Mouse (Mus musculus) liver, embryonic 16.5 days (tissue): ENCODE measurements around the gene Inava. TPM values are rescaled to one million over a fixed set of nuclear protein-coding genes. Genes with fewer than 3 reads are reported as not detected.

Experiments
- ATAC-seq: fragments of 200-750 bp; cut with Nextera tagmentation; 2 replicates; pipeline ENCODE4 v1.8.0; 2017; ENCODE audit warnings: low read depth, mild to moderate bottlenecking, moderate number of reproducible peaks, moderate library complexity
- H3K27ac ChIP-seq: fragments of 300-500 bp; sonication (generic); 2 replicates; pipeline ENCODE4 v1.5.1; 2014; ENCODE audit warnings: mild to moderate bottlenecking, low read length
- H3K27me3 ChIP-seq: fragments of 300-500 bp; sonication (generic); 2 replicates; pipeline ENCODE4 v1.6.1; 2014; ENCODE audit warnings: low read depth, low read length, mixed read lengths; ENCODE audit not compliant: control insufficient read depth, insufficient read depth
- H3K36me3 ChIP-seq: fragments of 300-500 bp; sonication (generic); 2 replicates; pipeline ENCODE4 v1.6.1; 2014; ENCODE audit warnings: mild to moderate bottlenecking; ENCODE audit not compliant: control insufficient read depth, insufficient read depth
- H3K4me1 ChIP-seq: fragments of 300-500 bp; sonication (generic); 2 replicates; pipeline ENCODE4 v1.6.1; 2014; ENCODE audit warnings: low read depth, low read length, mixed read lengths; ENCODE audit not compliant: control insufficient read depth
- H3K4me2 ChIP-seq: fragments of 300-500 bp; sonication (generic); 2 replicates; pipeline ENCODE4 v1.6.1; 2014; ENCODE audit warnings: low read depth, low read length, mixed read lengths
- H3K4me3 ChIP-seq: fragments of 300-500 bp; sonication (generic); 2 replicates; pipeline ENCODE4 v1.5.1; 2014; ENCODE audit warnings: low read depth, mild to moderate bottlenecking, low read length
- H3K9ac ChIP-seq: fragments of 300-500 bp; sonication (generic); 2 replicates; pipeline ENCODE4 v1.6.1; 2014; ENCODE audit warnings: low read depth, low read length
- H3K9me3 ChIP-seq: fragments of 300-500 bp; sonication (generic); replicated peaks from 2 replicates; pipeline ENCODE4 v1.6.1; 2016; ENCODE audit warnings: low read length; ENCODE audit not compliant: control insufficient read depth
- WGBS: fragments of 180-500 bp; shearing (Covaris S2); extraction: QIAGEN DNeasy Blood & Tissue Kit; methylation state at CpG from one replicate; pipeline ENCODE4 v1.1.7; 2014; ENCODE audit not compliant: insufficient replicate concordance; 5-methylcytosine and 5-hydroxymethylcytosine counted together
- polyA plus RNA-seq: library from polyadenylated mRNA; unstranded; fragments of >200 nt; fragmentation: Nextera tagmentation; extraction: Ambion mirVana; gene quantifications from 2 replicates; pipeline ENCODE4 v1.2.1, GENCODE M21; 2015

The Inava gene
- 0.07 and 0.44 TPM in 2 replicates for polyA plus RNA-seq

DNA sequence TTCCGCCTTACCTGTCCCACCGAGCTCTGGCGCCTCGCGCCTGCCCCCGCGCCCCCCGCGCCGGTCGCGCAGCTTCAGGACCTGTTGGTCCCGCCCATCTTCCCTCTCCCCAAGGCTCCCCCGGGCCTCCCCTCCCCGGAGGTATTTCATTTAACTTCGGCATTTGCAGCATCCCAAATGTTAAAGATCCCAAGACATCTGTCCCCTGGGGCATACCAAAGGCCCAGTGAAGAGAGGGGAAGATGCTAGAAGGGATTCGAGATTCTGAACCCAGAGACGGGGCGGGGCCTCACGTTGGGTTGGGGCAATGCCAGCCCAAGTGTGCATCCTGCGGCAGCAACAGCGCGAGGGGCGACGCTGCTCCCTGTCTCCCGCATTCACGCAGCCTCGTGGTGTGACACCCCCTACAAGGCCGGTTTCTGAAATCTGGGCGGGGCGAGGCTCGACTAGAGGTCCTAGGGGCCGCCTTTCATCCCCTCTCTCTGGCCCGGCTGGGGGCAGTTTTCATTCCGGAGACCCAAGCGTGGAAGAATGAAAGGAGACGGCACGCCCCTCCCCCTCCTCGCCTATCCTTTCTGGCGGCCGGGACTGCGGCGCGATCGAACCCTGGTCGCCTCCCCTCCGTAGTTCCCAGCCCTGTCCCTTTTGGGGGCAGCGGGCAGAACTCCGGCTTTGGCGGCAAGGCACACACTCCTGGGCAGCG, at the start of gene Inava:
Inava (minus strand) TSS at position 373 of the 703 bp plus-strand sequence.
- Histone ChIP-seq H3K27me3 (peaks cover 51% of the 10 kb centered on the region), H3K36me3 (no peaks in the 10 kb centered on the region), H3K4me3 (peak within 1 kb of the TSS; percentile 55), H3K4me2 (peak within 1 kb of the TSS; percentile 63), H3K4me1 (peaks cover 2% of the 10 kb centered on the region; the same call in 1 of the 2 replicates), H3K27ac (no peak within 1 kb of the TSS), H3K9ac (0 out of 2 replicates have a peak within 1 kb of the TSS, but pooled peaks have one; percentile 4), H3K9me3 (no peaks in the 10 kb centered on the region)
- 1% methylated on average over 51 of the region's 51 CpGs for WGBS
- ATAC-seq: peak; percentile 32; the same call in 1 of the 2 replicates

DNA sequence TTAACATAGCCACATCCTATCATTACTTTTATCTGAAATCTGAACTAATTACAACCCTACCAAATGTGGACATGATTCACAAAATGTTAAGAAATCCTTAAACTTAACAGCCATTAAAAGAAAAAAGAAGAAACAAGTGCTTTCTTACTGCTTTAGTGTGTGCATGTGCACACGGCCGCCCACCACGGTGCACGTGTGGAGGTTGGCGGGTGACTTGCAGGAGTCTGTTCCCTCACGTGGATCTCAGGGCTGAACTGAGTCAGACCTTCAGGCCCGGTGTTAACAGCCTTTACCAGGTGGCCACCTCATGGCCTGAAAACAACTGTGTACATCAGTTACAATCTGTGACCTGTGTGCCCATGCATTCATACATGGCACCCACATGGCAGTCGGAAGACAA, 43.3 kb upstream of the Inava start:
- H3K36me3 ChIP-seq: peaks cover 78% of the 10 kb centered on the region
- H3K4me2 ChIP-seq: no peak overlapping the region
- H3K9me3 ChIP-seq: no peaks in the 10 kb centered on the region
- no peak overlapping the region for H3K27ac ChIP-seq
- 89% methylated on average over 8 of the region's 8 CpGs for WGBS
- H3K4me3 ChIP-seq: no peak overlapping the region
- no peak for ATAC-seq
- H3K9ac ChIP-seq: no peak overlapping the region
- no peaks in the 10 kb centered on the region for H3K27me3 ChIP-seq
- no peaks in the 10 kb centered on the region for H3K4me1 ChIP-seq

- H3K36me3 ChIP-seq: peaks cover 36% of the 10 kb centered on the region
- no peak overlapping the region for H3K4me3 ChIP-seq
- H3K9me3 ChIP-seq: no peaks in the 10 kb centered on the region
- 55% methylated on average over 7 of the region's 7 CpGs for WGBS
- H3K9ac ChIP-seq: no peak overlapping the region
- ATAC-seq: no peak
- H3K27ac ChIP-seq: no peak overlapping the region
- no peaks in the 10 kb centered on the region for H3K4me1 ChIP-seq
- H3K4me2 ChIP-seq: no peak overlapping the region
- H3K27me3 ChIP-seq: peaks cover 3% of the 10 kb centered on the region; the same call in 1 of the 2 replicates
These were observed 34.2 kb upstream of the Inava start for GRCm38 (mm10) chr1:136268224-136268623.

DNA sequence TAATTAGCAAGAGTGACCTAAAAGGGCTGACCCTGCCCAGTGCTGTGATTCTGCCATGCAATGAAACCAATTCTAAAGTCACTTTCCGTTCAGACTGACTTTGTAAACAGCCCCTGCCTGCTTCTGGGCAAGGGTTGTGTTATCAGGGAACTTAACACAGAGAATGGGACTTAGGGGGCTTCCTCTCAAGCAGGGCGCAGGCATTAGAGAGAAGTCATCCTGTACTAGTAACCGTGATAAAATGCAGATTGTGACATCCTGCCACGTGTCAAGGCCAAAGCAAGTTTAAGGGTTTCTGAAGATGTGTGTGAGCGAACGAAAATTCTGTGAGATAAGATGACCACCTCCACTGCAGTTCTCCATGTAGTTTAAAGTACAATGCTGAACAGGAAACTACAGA, 32.1 kb upstream of the Inava start:
- 17% methylated on average over 6 of the region's 6 CpGs for WGBS
- no peaks in the 10 kb centered on the region for H3K9me3 ChIP-seq
- H3K27me3 ChIP-seq: peaks cover 16% of the 10 kb centered on the region
- no peak overlapping the region for H3K4me3 ChIP-seq
- no peak overlapping the region for H3K4me2 ChIP-seq
- H3K27ac ChIP-seq: no peak overlapping the region
- H3K36me3 ChIP-seq: peaks cover 16% of the 10 kb centered on the region
- ATAC-seq: no peak
- no peak overlapping the region for H3K9ac ChIP-seq
- H3K4me1 ChIP-seq: no peaks in the 10 kb centered on the region

DNA sequence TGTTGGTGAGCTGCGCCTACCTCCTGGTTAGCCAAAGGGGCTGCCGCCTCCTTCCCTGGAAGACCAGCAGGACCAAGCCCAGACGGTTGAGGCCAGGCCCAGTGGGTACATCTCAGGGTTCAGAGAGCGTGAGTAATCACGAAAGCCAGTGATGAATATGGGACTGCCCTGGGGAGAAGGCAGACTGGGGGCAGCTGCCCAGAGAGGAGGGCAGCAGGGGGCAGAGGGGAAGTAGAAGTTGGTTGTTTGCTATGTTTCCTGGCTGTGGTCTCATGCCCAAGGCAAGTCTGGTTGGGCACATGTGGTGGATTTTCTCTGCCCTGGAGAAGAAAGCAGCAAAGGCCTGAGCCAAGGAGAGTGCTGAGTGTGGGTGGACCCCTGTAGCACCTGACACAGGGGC, 29.3 kb upstream of the Inava start:
- no peak for ATAC-seq
- no peak overlapping the region for H3K27ac ChIP-seq
- 0 out of 2 replicates have a peak, but pooled peaks cover 2% of the 10 kb centered on the region for H3K36me3 ChIP-seq
- 76% methylated on average over 5 of the region's 5 CpGs for WGBS
- H3K4me1 ChIP-seq: peaks cover 3% of the 10 kb centered on the region
- peaks cover 44% of the 10 kb centered on the region for H3K27me3 ChIP-seq
- no peak overlapping the region for H3K4me2 ChIP-seq
- H3K4me3 ChIP-seq: no peak overlapping the region
- H3K9ac ChIP-seq: no peak overlapping the region
- no peaks in the 10 kb centered on the region for H3K9me3 ChIP-seq

GRCm38 (mm10) chr1:136260635-136261238, 26.7 kb upstream of the Inava start, which contains the start of gene Gpr25:
TSS of gene Gpr25 (minus strand) at chr1:136260873.
- WGBS: 13% methylated on average over 25 of the region's 28 CpGs
- Histone ChIP-seq H3K4me1 (peaks cover 3% of the 10 kb centered on the region), H3K4me2 (peak within 1 kb of the TSS; percentile 63), H3K9me3 (no peaks in the 10 kb centered on the region), H3K9ac (no peak within 1 kb of the TSS), H3K4me3 (peak within 1 kb of the TSS; percentile 47), H3K27me3 (peaks cover 58% of the 10 kb centered on the region), H3K27ac (no peak within 1 kb of the TSS), H3K36me3 (no peaks in the 10 kb centered on the region)
- peak; percentile 11; the same call in 1 of the 2 replicates for ATAC-seq

- H3K4me3 ChIP-seq: peak overlapping the region; percentile 47
- ATAC-seq: peak; percentile 80
- peaks cover 3% of the 10 kb centered on the region for H3K4me1 ChIP-seq
- H3K27ac ChIP-seq: no peak overlapping the region
- no peaks in the 10 kb centered on the region for H3K36me3 ChIP-seq
- WGBS: 2% methylated on average over 92 of the region's 95 CpGs
- H3K9ac ChIP-seq: no peak overlapping the region
- no peaks in the 10 kb centered on the region for H3K9me3 ChIP-seq
- H3K27me3 ChIP-seq: peaks cover 59% of the 10 kb centered on the region
- peak overlapping the region; percentile 63 for H3K4me2 ChIP-seq
These were observed 26.0 kb upstream of the Inava start for GRCm38 (mm10) chr1:136259893-136260634.

GRCm38 (mm10) chr1:136259543-136259892, 25.5 kb upstream of the Inava start:
- ATAC-seq: no peak
- H3K4me3 ChIP-seq: peak overlapping the region; percentile 47
- H3K36me3 ChIP-seq: no peaks in the 10 kb centered on the region
- H3K4me2 ChIP-seq: peak overlapping the region; percentile 63
- no peaks in the 10 kb centered on the region for H3K9me3 ChIP-seq
- peaks cover 3% of the 10 kb centered on the region for H3K4me1 ChIP-seq
- H3K9ac ChIP-seq: no peak overlapping the region
- WGBS: 4% methylated on average over 16 of the region's 16 CpGs
- H3K27ac ChIP-seq: no peak overlapping the region
- peaks cover 58% of the 10 kb centered on the region for H3K27me3 ChIP-seq
